Mouse (Mus musculus) left cerebral cortex, postnatal 25 days (tissue): ENCODE data around the gene B3glct. TPM values are rescaled to one million over a fixed set of nuclear protein-coding genes. Genes with fewer than 3 reads are reported as not detected.

Experiments used
- total RNA-seq, 2 experiments: library from RNA; stranded (reverse); gene quantifications; 2 replicates each; pipeline ENCODE4 v1.2.3; 2021

The B3glct gene
- total RNA-seq, 2 experiments from 2014 or later: 14.8 to 16.3 TPM

Other genes starting within 250 kb of the B3glct start
- gene Tex26, start 238.6 kb upstream of the B3glct start, total RNA-seq: not detected
- under 1 TPM; 0.53 to 0.85 TPM for gene Wdr95, start 149.6 kb upstream of the B3glct start, total RNA-seq
- gene Hsph1, start 41.9 kb upstream of the B3glct start, total RNA-seq: 100 to 1,000 TPM; 388 to 390 TPM